Mouse (Mus musculus): ENCODE data around the gene Gm21188. TPM values are rescaled to one million over a fixed set of nuclear protein-coding genes. Genes with fewer than 3 reads are reported as not detected.

The Gm21188 gene
- polyA plus RNA-seq, 1 experiment from 2014 or later: not detected

Other genes with a start within 250 kb of the Gm21188 start
- gene AF067063, start 222.0 kb downstream of the Gm21188 start, polyA plus RNA-seq (2016; fragmentation: Nextera tagmentation; extraction: Ambion mirVana): not detected in 2 replicates
- gene D13Ertd608e, start 216.2 kb downstream of the Gm21188 start, polyA plus RNA-seq (2016; fragmentation: Nextera tagmentation; extraction: Ambion mirVana): not detected in 2 replicates
- gene Tcstv1, start 157.4 kb downstream of the Gm21188 start, polyA plus RNA-seq (2016; fragmentation: Nextera tagmentation; extraction: Ambion mirVana): not detected in 2 replicates
- not detected in 2 replicates for gene Gm21761, start 122.9 kb downstream of the Gm21188 start, polyA plus RNA-seq (2016; fragmentation: Nextera tagmentation; extraction: Ambion mirVana)
- not detected in 2 replicates for gene B020031M17Rik, start 101.4 kb downstream of the Gm21188 start, polyA plus RNA-seq (2016; fragmentation: Nextera tagmentation; extraction: Ambion mirVana)
- not detected in 2 replicates for gene Gm36079, start 25.2 kb downstream of the Gm21188 start, polyA plus RNA-seq (2016; fragmentation: Nextera tagmentation; extraction: Ambion mirVana)
- gene Gm20767, start 88.1 kb upstream of the Gm21188 start, polyA plus RNA-seq (2016; fragmentation: Nextera tagmentation; extraction: Ambion mirVana): not detected in 2 replicates
- not detected in 2 replicates for gene Gm21818, start 120.2 kb upstream of the Gm21188 start, polyA plus RNA-seq (2016; fragmentation: Nextera tagmentation; extraction: Ambion mirVana)
- gene Gm21762, start 163.8 kb upstream of the Gm21188 start, polyA plus RNA-seq (2016; fragmentation: Nextera tagmentation; extraction: Ambion mirVana): not detected in 2 replicates
- not detected in 2 replicates for gene Gm21731, start 186.9 kb upstream of the Gm21188 start, polyA plus RNA-seq (2016; fragmentation: Nextera tagmentation; extraction: Ambion mirVana)
- not detected in 2 replicates for gene AF067061, start 210.9 kb upstream of the Gm21188 start, polyA plus RNA-seq (2016; fragmentation: Nextera tagmentation; extraction: Ambion mirVana)
- gene BC147527, start 248.2 kb upstream of the Gm21188 start, polyA plus RNA-seq (2016; fragmentation: Nextera tagmentation; extraction: Ambion mirVana): 0.11 and 0.35 TPM in 2 replicates